Mouse (Mus musculus) embryonic facial prominence, embryonic 15.5 days (tissue): ENCODE results near the gene Cdh4. TPM values are rescaled to one million over a fixed set of nuclear protein-coding genes. Genes with fewer than 3 reads are reported as not detected.

ENCODE experiments used
- ATAC-seq: fragments of 200-750 bp; cut with Nextera tagmentation; 2 replicates; pipeline ENCODE4 v1.8.0; 2017; ENCODE audit warnings: low read depth, moderate TSS enrichment; ENCODE audit not compliant: insufficient number of reproducible peaks, low FRiP score, low TSS enrichment
- H3K27ac ChIP-seq: fragments of 300-500 bp; sonication (generic); replicated peaks from 2 replicates; pipeline ENCODE4 v1.5.1; 2015; ENCODE audit warnings: mild to moderate bottlenecking, inconsistent platforms
- H3K27me3 ChIP-seq: fragments of 300-500 bp; sonication (generic); 2 replicates; pipeline ENCODE4 v1.6.1; 2015; ENCODE audit warnings: inconsistent platforms
- H3K36me3 ChIP-seq: fragments of 300-500 bp; sonication (generic); 2 replicates; pipeline ENCODE4 v1.6.1; 2015; ENCODE audit warnings: mild to moderate bottlenecking, inconsistent platforms
- H3K4me1 ChIP-seq: fragments of 300-500 bp; sonication (generic); 2 replicates; pipeline ENCODE4 v1.6.1; 2015; ENCODE audit warnings: inconsistent platforms
- H3K4me2 ChIP-seq: fragments of 300-500 bp; sonication (generic); replicated peaks from 2 replicates; pipeline ENCODE4 v1.6.1; 2015; ENCODE audit warnings: mild to moderate bottlenecking, inconsistent platforms
- H3K4me3 ChIP-seq: fragments of 300-500 bp; sonication (generic); replicated peaks from 2 replicates; pipeline ENCODE4 v1.5.1; 2015; ENCODE audit warnings: mild to moderate bottlenecking, inconsistent platforms
- H3K9ac ChIP-seq: fragments of 300-500 bp; sonication (generic); 2 replicates; pipeline ENCODE4 v1.6.1; 2015; ENCODE audit warnings: inconsistent platforms
- H3K9me3 ChIP-seq: fragments of 300-500 bp; sonication (generic); replicated peaks from 2 replicates; pipeline ENCODE4 v1.6.1; 2016; ENCODE audit warnings: inconsistent platforms
- WGBS: fragments of 180-500 bp; shearing (Covaris S2); methylation state at CpG from one replicate; pipeline ENCODE4 v1.1.7; 2015; 5-methylcytosine and 5-hydroxymethylcytosine counted together
- polyA plus RNA-seq: library from polyadenylated mRNA; unstranded; fragments of >200 nt; fragmentation: Nextera tagmentation; extraction: Ambion mirVana; gene quantifications from 2 replicates; pipeline ENCODE4 v1.2.1, GENCODE M21; 2015

Gene Cdh4
- polyA plus RNA-seq, 1 experiment from 2014 or later: 10.8 TPM

DNA sequence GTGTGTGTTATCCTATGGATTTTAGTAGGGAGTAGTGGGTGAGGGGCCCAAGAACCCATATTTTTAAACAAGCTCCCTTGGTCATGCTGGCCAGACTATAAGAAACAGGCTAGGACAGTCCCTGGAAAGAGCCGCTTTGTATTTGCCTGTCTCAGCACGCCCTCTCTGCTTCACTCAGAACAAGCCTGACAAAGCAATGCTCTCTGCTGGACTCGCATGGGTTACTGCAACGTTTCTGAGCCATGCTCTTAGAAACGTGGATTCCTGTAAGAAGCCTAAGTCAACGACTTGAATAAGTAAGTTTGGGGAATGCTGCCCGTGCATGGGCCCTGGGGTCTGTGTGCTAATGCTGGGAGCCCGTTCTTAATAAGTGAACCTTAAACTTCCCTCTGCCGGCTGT, 2.1 kb upstream of the Cdh4 start:
- Histone ChIP-seq H3K27me3 (peaks cover 42% of the 10 kb centered on the region), H3K27ac (no peak overlapping the region)
- WGBS: 18% methylated on average over 9 of the region's 9 CpGs

DNA sequence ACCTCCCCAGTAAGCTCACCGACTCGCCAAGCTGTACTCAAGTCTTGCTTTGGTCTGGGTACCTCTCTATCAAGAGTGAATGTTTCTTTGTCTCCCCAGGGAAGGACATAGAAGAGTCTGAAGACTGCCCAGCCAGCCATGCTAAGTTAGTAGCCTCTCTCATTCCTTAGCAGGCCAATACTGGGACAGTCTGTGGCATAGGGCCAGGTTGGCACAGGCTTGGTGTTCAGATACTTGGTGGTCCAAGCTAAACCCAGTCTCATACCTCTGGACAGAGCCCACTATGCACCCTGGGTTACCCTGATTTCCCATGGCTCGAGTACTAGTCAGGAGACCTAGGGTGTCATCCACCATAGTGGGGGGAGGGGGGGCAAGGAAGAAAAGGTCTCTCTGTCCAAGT, 1.1 kb upstream of the Cdh4 start:
- peaks cover 22% of the 10 kb centered on the region for H3K4me1 ChIP-seq
- no peak for ATAC-seq
- no peak overlapping the region for H3K9ac ChIP-seq
- peaks cover 45% of the 10 kb centered on the region for H3K27me3 ChIP-seq
- H3K4me3 ChIP-seq: no peak overlapping the region
- no peaks in the 10 kb centered on the region for H3K36me3 ChIP-seq
- no peak overlapping the region for H3K27ac ChIP-seq
- no peaks in the 10 kb centered on the region for H3K9me3 ChIP-seq
- H3K4me2 ChIP-seq: no peak overlapping the region
- 60% methylated on average over 3 of the region's 3 CpGs for WGBS

More for the DNA sequence above, 2.1 kb upstream of the Cdh4 start:
- no peak for ATAC-seq
- Histone ChIP-seq H3K9ac (no peak overlapping the region), H3K4me2 (no peak overlapping the region), H3K9me3 (no peaks in the 10 kb centered on the region), H3K36me3 (no peaks in the 10 kb centered on the region), H3K4me1 (peaks cover 22% of the 10 kb centered on the region), H3K4me3 (no peak overlapping the region)

DNA sequence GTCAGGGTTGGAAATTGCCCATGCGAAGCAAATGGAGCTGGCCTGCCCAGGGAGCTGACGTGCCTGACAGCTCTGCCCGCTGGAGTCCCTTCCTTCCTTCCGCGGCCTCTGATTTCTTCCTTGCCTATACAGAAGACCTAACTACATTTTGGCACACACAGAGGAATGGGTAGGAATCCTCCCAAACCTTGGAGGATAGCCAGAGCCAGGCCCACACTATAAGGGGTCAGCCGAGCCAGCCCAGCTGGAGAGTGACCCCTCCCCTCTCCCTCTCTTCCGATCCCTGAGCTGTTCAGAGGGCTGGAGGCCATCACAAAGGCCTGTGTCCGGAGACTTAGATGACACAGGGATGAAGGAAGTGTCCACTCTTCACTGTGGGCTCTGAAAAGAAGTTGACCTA, 514 bp upstream of the Cdh4 start:
- Histone ChIP-seq H3K27me3 (peaks cover 45% of the 10 kb centered on the region), H3K9ac (no peak overlapping the region; the same call in 1 of the 2 replicates), H3K4me3 (peak overlapping the region; percentile 67), H3K4me1 (peaks cover 22% of the 10 kb centered on the region), H3K9me3 (no peaks in the 10 kb centered on the region), H3K4me2 (peak overlapping the region; percentile 99), H3K36me3 (no peaks in the 10 kb centered on the region), H3K27ac (no peak overlapping the region)
- 15% methylated on average over 8 of the region's 8 CpGs for WGBS
- ATAC-seq: 0 out of 2 replicates have a peak, but pooled peaks have one; percentile 21

DNA sequence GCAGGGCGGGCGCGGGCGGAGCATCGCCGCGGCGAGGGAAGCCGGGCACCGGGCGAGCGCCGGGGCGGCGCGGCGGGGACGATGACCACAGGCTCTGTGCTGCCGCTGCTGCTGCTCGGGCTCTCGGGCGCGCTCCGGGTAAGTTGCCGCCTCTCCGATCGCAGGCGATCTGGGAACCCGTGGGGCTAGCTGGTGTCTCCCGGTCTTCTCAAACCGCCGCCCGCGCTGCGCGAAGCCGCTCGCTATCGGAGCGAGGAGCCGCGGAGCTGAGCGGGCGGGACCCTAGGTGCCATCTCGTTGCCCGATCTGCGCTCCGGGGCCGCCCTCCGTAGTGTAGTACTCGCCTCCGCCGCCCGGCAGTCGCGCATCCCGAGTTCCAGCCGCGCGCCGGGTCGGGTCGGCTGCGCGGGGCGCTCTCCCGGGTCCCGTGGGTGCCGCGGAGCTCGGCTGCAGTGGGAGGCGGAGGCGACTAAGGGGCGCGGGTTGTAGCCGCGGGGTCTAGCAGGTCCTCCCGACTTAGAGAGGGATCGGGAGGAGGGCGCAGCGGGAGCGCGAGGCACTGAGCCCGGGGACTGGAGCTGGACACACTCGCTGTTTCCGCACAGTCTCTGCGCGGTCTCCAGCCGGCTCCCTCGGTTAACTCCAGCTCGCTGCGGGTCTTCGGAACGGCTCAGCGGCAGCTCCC, 452 bp downstream of the Cdh4 start:
- under 1% methylated on average over 89 of the region's 95 CpGs for WGBS
- ATAC-seq: peak; percentile 59

DNA sequence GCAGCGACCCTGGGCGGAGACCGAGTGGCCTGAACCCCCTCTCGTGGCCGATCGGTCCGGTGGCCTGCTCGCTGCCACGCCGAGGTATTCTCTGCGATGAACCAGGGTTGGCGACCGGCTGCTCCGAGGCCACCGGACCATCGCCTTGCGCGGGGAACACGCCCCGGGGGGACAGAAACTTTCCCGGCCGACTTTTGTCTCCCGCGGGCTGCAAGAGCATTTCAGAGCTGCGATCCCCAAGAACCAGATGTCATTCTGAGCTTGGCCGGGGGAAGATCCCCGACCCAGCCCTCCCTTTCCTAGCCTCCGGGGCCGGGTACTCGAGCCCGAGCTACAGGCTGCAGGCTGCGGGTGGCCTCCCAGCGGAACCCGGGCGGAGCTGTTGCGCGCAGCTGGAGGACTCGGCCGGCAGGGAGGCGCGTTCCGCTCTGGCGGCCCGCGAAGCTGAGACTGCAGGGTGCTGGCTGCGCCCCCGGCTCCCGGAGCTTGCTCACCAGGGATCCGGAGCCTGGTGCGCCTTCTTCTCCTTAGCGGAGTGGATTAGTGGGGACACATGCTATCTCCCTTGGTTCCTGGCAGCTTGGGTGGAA, 1.1 kb downstream of the Cdh4 start:
- H3K4me1 ChIP-seq: peaks cover 22% of the 10 kb centered on the region
- under 1% methylated on average over 50 of the region's 51 CpGs for WGBS
- peak overlapping the region; percentile 27 for H3K9ac ChIP-seq
- H3K27me3 ChIP-seq: peaks cover 45% of the 10 kb centered on the region
- no peaks in the 10 kb centered on the region for H3K36me3 ChIP-seq
- peak overlapping the region; percentile 99 for H3K4me2 ChIP-seq
- H3K4me3 ChIP-seq: peak overlapping the region; percentile 67
- no peak; the same call in 1 of the 2 replicates for ATAC-seq
- H3K9me3 ChIP-seq: no peaks in the 10 kb centered on the region
- H3K27ac ChIP-seq: 0 out of 2 replicates have a peak overlapping the region, but pooled peaks have one; percentile 17

More for the DNA sequence above, 452 bp downstream of the Cdh4 start:
- Histone ChIP-seq H3K4me2 (peak overlapping the region; percentile 99), H3K27me3 (peaks cover 45% of the 10 kb centered on the region), H3K27ac (peak overlapping the region; percentile 17; the same call in 1 of the 2 replicates), H3K4me3 (peak overlapping the region; percentile 67), H3K9me3 (no peaks in the 10 kb centered on the region), H3K36me3 (no peaks in the 10 kb centered on the region), H3K9ac (peak overlapping the region; percentile 27), H3K4me1 (peaks cover 22% of the 10 kb centered on the region)

DNA sequence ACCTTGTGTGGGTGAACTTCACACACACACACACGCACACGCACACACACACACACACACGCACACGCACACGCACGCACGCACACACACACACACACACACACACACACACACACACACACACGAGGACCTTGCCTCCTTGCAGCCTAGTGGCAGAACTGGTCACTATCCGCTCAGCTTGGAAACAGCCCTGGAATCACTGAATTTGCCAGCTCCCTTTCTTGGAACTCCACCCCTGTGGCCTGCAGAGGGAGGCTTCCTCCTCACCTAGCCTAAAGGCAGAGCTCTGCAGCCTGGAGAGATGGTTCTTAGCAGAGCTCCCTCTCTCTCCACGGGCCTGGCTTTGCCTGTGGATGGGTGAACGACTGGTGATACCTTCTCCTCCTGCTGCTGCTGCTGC, 1.7 kb downstream of the Cdh4 start:
- ATAC-seq: no peak
- WGBS: 25% methylated on average over 10 of the region's 11 CpGs
- Histone ChIP-seq H3K36me3 (no peaks in the 10 kb centered on the region), H3K9me3 (no peaks in the 10 kb centered on the region; the same call in 1 of the 2 replicates), H3K4me2 (peak overlapping the region; percentile 99), H3K4me1 (peaks cover 22% of the 10 kb centered on the region), H3K9ac (no peak overlapping the region), H3K27ac (no peak overlapping the region), H3K4me3 (peak overlapping the region; percentile 67; the same call in 1 of the 2 replicates), H3K27me3 (peaks cover 41% of the 10 kb centered on the region)

DNA sequence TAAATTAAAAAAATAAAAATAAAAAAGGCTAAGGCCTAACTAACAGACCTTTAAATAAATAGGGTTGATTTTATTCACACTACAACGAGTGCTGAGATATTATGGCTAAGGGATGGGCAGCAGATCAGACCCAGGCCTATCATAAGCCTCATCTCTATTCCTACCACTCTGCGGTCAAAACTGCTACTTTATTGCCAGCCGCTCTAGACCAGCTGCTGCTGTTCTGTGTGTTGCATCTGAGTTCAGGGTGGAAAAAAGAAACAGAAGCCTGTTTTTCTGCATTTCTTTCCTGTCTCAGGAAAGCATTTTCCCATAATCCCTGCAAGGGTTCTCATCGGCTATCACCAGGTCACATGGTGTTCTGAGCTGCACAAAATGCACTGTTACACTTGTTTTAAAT, 6.0 kb downstream of the Cdh4 start:
- H3K36me3 ChIP-seq: no peaks in the 10 kb centered on the region
- ATAC-seq: no peak
- H3K27ac ChIP-seq: no peak overlapping the region
- H3K4me1 ChIP-seq: peaks cover 5% of the 10 kb centered on the region
- peaks cover 19% of the 10 kb centered on the region for H3K27me3 ChIP-seq
- no peaks in the 10 kb centered on the region; the same call in 1 of the 2 replicates for H3K9me3 ChIP-seq
- no peak overlapping the region for H3K9ac ChIP-seq
- H3K4me2 ChIP-seq: no peak overlapping the region
- 92% methylated on average over 4 of the region's 4 CpGs for WGBS
- no peak overlapping the region for H3K4me3 ChIP-seq

DNA sequence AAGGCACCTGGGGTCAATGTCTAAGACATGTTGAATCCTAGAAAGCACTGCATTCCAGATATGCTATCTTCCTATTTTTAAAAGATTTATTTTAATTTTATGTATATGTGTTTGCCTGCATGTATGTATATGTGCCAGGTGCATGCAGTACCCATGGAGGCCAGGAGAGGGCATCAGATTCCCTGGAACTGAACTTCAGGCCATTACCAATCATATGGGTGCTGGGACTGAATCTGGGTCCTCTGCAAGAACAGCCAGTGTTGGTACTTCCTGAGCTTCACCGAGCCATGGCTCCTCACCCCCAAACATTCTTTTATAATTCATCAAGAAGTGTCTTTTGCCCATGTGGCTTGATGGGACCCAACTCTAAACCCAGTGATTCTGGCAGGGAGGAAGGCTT, 6.8 kb downstream of the Cdh4 start:
- Histone ChIP-seq H3K36me3 (no peaks in the 10 kb centered on the region), H3K27me3 (peaks cover 14% of the 10 kb centered on the region), H3K9ac (no peak overlapping the region), H3K4me3 (no peak overlapping the region), H3K9me3 (no peaks in the 10 kb centered on the region; the same call in 1 of the 2 replicates), H3K4me1 (no peaks in the 10 kb centered on the region), H3K4me2 (no peak overlapping the region), H3K27ac (no peak overlapping the region)
- 90% methylated on average over 1 of the region's 1 CpGs for WGBS
- no peak for ATAC-seq

DNA sequence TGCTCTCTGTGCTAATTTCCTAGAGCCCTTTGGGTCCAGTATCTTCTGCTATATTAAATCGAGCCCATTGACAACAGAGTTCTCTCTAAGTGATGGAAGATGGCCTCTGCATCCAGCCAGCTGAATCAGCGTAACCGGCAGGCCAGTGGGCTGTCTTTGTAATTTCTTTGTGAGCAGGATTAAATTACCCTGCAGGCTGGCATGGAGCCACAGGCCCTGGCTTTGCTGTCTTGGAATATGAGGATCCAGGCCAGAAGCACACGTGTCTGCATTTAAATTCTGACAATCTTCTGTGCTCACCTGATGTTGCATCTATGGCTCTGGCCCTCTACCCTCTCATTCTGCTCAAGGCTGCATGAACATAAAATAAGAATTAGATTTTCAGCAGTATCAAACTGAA, 17.0 kb downstream of the Cdh4 start:
- no peaks in the 10 kb centered on the region for H3K27me3 ChIP-seq
- no peak overlapping the region for H3K27ac ChIP-seq
- no peak overlapping the region for H3K4me3 ChIP-seq
- 76% methylated on average over 4 of the region's 4 CpGs for WGBS
- no peaks in the 10 kb centered on the region for H3K4me1 ChIP-seq
- no peak overlapping the region for H3K9ac ChIP-seq
- no peak for ATAC-seq
- peaks cover 56% of the 10 kb centered on the region for H3K9me3 ChIP-seq
- no peak overlapping the region for H3K4me2 ChIP-seq
- H3K36me3 ChIP-seq: no peaks in the 10 kb centered on the region

DNA sequence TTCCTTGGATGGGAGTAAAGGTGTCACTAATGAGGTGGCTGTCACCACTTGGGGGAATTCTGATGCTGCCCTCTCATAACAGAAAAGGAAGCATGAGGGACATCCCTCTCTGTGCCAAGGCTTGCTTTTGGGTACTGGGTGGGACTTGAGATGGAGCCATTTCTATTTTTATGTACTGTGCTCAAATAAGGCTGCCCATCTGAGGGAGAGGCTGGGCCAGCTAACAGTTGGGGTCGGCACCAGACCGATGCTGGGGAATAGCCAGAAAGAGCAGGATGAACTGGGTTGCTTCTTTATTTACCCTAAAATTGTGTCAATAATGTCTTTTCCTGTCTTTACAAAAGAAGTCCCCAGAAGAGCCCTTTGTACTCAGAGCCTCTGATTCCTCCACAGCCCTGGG, 17.4 kb downstream of the Cdh4 start:
- no peaks in the 10 kb centered on the region for H3K36me3 ChIP-seq
- no peak overlapping the region for H3K4me3 ChIP-seq
- WGBS: 97% methylated on average over 2 of the region's 2 CpGs
- no peak for ATAC-seq
- H3K9me3 ChIP-seq: peaks cover 58% of the 10 kb centered on the region
- H3K9ac ChIP-seq: no peak overlapping the region
- H3K4me2 ChIP-seq: no peak overlapping the region
- no peaks in the 10 kb centered on the region for H3K27me3 ChIP-seq
- H3K4me1 ChIP-seq: no peaks in the 10 kb centered on the region
- H3K27ac ChIP-seq: no peak overlapping the region

DNA sequence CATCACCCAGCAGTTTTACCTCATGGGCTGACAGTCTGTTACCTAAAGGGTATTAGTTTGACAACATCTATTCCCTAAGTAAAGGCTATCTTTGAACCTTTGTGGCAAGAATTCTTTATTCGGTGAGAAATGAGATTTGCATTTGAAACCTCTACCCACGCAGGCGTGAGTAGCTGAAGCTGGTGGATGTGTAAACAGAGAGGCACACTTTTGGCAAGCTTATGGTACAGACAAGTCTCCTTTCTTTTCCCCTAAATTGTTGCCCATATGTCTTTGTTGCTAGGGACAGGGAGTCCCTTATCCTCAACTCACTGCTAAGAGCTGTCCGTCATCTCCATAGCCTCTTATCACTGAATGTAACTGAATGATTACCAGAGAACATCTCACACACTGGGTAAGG, 21.3 kb downstream of the Cdh4 start:
- no peak overlapping the region for H3K4me3 ChIP-seq
- no peaks in the 10 kb centered on the region for H3K4me1 ChIP-seq
- H3K4me2 ChIP-seq: no peak overlapping the region
- no peak for ATAC-seq
- no peak overlapping the region for H3K27ac ChIP-seq
- H3K9ac ChIP-seq: no peak overlapping the region
- H3K36me3 ChIP-seq: no peaks in the 10 kb centered on the region
- H3K27me3 ChIP-seq: no peaks in the 10 kb centered on the region
- peaks cover 60% of the 10 kb centered on the region for H3K9me3 ChIP-seq
- WGBS: 90% methylated on average over 4 of the region's 4 CpGs
